Mouse (Mus musculus) lung, embryonic 16.5 days (tissue): ENCODE results near the gene Pdcd4. TPM values are rescaled to one million over a fixed set of nuclear protein-coding genes. Genes with fewer than 3 reads are reported as not detected.
"Not testable (repeated sequence)": the region's sequence is repeated elsewhere in the genome, so short reads cannot be mapped to it uniquely, and the experiment has no call there.

Experiments used
- ATAC-seq: fragments of 200-750 bp; cut with Nextera tagmentation; 2 replicates; pipeline ENCODE4 v1.8.0; 2017; ENCODE audit warnings: low read depth, mild to moderate bottlenecking, moderate library complexity
- H3K27ac ChIP-seq: fragments of 300-500 bp; sonication (generic); 2 replicates; pipeline ENCODE4 v1.5.1; 2014; ENCODE audit warnings: mild to moderate bottlenecking, control low read depth, low read length
- H3K27me3 ChIP-seq: fragments of 300-500 bp; sonication (generic); 2 replicates; pipeline ENCODE4 v1.6.1; 2014; ENCODE audit warnings: low read depth, low read length, mixed read lengths; ENCODE audit not compliant: control insufficient read depth, insufficient read depth
- H3K36me3 ChIP-seq: fragments of 300-500 bp; sonication (generic); 2 replicates; pipeline ENCODE4 v1.6.1; 2014; ENCODE audit warnings: low read length; ENCODE audit not compliant: control insufficient read depth, insufficient read depth
- H3K4me1 ChIP-seq: fragments of 300-500 bp; sonication (generic); replicated peaks from 2 replicates; pipeline ENCODE4 v1.6.1; 2014; ENCODE audit warnings: low read length, mixed read lengths; ENCODE audit not compliant: control insufficient read depth, insufficient read depth
- H3K4me2 ChIP-seq: fragments of 300-500 bp; sonication (generic); 2 replicates; pipeline ENCODE4 v1.6.1; 2014; ENCODE audit warnings: low read depth, low read length, control low read depth
- H3K4me3 ChIP-seq: fragments of 300-500 bp; sonication (generic); 2 replicates; pipeline ENCODE4 v1.5.1; 2014; ENCODE audit warnings: mild to moderate bottlenecking, low read length, control low read depth
- H3K9ac ChIP-seq: fragments of 300-500 bp; sonication (generic); 2 replicates; pipeline ENCODE4 v1.6.1; 2014; ENCODE audit warnings: low read length, control low read depth
- H3K9me3 ChIP-seq: fragments of 300-500 bp; sonication (generic); 2 replicates; pipeline ENCODE4 v1.6.1; 2016; ENCODE audit warnings: low read length; ENCODE audit not compliant: control insufficient read depth
- WGBS: fragments of 180-500 bp; shearing (Covaris S2); extraction: QIAGEN DNeasy Blood & Tissue Kit; methylation state at CpG from one replicate; pipeline ENCODE4 v1.1.7; 2014; 5-methylcytosine and 5-hydroxymethylcytosine counted together
- polyA plus RNA-seq: library from polyadenylated mRNA; unstranded; fragments of >200 nt; fragmentation: Nextera tagmentation; extraction: Ambion mirVana; gene quantifications from 2 replicates; pipeline ENCODE4 v1.2.1, GENCODE M21; 2015

Pdcd4 gene
- polyA plus RNA-seq, 1 experiment from 2014 or later: 112 TPM

DNA sequence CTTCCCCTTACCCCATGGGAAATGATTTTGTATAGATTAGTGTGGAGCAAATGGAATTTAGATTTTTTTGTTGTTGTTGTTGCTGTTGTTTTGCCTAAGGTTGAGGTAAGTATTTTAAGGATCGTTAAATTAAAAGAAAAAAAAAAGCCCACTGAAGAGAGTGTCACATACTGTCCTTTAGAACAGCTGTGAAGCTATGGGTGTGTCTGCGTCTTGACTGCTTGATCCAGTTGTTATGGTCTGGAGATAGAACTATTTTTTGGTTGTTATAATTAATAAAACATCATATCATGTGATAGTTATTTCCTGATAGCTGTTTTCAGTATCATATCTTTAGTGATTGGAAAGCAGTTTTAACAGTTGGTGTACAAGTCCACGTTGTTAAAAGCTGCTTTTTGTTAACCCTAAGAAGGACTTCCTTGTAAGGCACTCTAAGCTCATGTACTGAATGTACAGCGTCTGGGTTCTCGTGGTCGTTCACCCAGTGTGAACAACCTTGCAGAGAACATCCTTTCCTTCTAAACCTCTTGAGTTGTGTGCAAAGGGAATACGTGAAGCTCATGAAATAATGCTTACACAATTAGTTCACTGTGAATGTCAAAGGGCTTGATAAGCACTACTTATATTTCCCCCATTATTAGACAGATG is 12.9 kb downstream of the Pdcd4 start:
- peaks cover 8% of the 10 kb centered on the region for H3K36me3 ChIP-seq
- H3K4me1 ChIP-seq: peaks cover 17% of the 10 kb centered on the region
- no peak overlapping the region for H3K27ac ChIP-seq
- H3K9me3 ChIP-seq: no peaks in the 10 kb centered on the region
- no peak for ATAC-seq
- peak overlapping the region; percentile 98 for H3K4me3 ChIP-seq
- H3K27me3 ChIP-seq: no peaks in the 10 kb centered on the region
- peak overlapping the region; percentile 50; the same call in 1 of the 2 replicates for H3K9ac ChIP-seq
- 41% methylated on average over 7 of the region's 7 CpGs for WGBS
- H3K4me2 ChIP-seq: peak overlapping the region; percentile 76

DNA sequence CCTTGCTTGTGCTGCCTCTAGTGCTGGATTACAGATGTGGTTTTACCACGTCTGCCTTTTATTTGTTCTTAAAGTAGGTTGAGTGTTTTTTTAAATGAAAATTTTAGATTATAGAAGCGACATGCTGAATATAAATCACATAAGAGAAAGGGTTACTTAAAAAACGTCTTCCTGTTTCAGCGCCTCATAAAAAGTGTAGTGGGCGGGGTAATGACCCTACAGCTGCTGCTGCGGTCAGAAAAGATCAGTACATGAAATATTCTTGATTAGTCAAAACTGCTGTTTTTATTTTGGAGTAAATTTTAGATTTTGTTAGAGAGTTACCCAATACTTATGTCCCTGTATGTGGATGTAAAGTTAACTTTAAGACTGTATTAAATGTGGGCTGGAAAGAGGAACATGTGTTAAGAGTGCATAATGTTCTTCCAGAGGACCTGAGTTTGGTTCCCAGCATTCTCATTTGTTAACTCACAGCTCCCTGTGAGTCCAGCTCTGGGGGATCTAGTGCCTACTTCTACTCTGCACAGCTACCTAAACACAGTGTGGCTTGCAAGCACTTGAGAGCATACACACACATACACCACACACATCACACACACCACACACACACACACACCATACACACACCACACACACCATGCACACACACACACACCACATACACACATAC is 14.1 kb downstream of the Pdcd4 start:
- Histone ChIP-seq H3K27me3 (no peaks in the 10 kb centered on the region), H3K9ac (no peak overlapping the region), H3K4me2 (peak overlapping the region; percentile 47), H3K27ac (no peak overlapping the region), H3K9me3 (no peaks in the 10 kb centered on the region), H3K4me3 (peak overlapping the region; percentile 23; the same call in 1 of the 2 replicates), H3K36me3 (peaks cover 12% of the 10 kb centered on the region), H3K4me1 (peaks cover 17% of the 10 kb centered on the region)
- no peak for ATAC-seq
- WGBS: 27% methylated on average over 6 of the region's 6 CpGs

- H3K27ac ChIP-seq, H3K4me3 ChIP-seq, H3K9me3 ChIP-seq, H3K27me3 ChIP-seq, H3K9ac ChIP-seq, ATAC-seq, H3K4me2 ChIP-seq: not testable (repeated sequence)
- Histone ChIP-seq H3K36me3 (peaks cover 15% of the 10 kb centered on the region), H3K4me1 (peaks cover 16% of the 10 kb centered on the region)
Measured at GRCm38 (mm10) chr19:53906703-53907070, 14.7 kb downstream of the Pdcd4 start.

DNA sequence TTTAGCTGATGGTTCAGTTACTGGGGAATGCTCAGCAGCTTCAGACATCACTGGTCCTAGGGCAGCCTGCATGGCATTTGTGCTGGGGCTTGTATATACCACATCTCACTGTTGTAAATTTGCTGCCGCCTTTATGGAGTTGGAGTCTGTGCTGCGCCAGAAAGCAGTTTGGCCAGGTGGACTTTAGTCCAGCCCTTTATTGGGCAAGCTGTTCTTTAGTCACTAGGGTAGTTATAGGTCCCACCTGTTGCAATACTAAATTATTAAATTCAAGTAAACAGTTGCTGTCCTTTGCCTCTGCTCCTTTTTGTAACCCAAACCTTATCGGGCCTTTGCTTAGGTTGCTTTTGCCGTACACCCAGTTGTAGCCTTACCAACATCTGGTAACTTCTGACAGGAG is 22.9 kb downstream of the Pdcd4 start:
- H3K4me1 ChIP-seq: no peaks in the 10 kb centered on the region
- over 99% methylated on average over 4 of the region's 4 CpGs for WGBS
- no peak overlapping the region for H3K4me2 ChIP-seq
- H3K9me3 ChIP-seq: no peaks in the 10 kb centered on the region
- peaks cover 56% of the 10 kb centered on the region for H3K36me3 ChIP-seq
- no peak overlapping the region for H3K9ac ChIP-seq
- no peaks in the 10 kb centered on the region for H3K27me3 ChIP-seq
- ATAC-seq: no peak
- H3K27ac ChIP-seq: no peak overlapping the region
- no peak overlapping the region for H3K4me3 ChIP-seq

GRCm38 (mm10) chr19:53919541-53919940 is 27.5 kb downstream of the Pdcd4 start:
- H3K9me3 ChIP-seq: no peaks in the 10 kb centered on the region
- no peaks in the 10 kb centered on the region for H3K27me3 ChIP-seq
- H3K36me3 ChIP-seq: peaks cover 53% of the 10 kb centered on the region
- H3K4me2 ChIP-seq: no peak overlapping the region
- no peak overlapping the region for H3K4me3 ChIP-seq
- H3K4me1 ChIP-seq: no peaks in the 10 kb centered on the region
- H3K9ac ChIP-seq: no peak overlapping the region
- no peak for ATAC-seq
- WGBS: 84% methylated on average over 10 of the region's 10 CpGs
- H3K27ac ChIP-seq: no peak overlapping the region

DNA sequence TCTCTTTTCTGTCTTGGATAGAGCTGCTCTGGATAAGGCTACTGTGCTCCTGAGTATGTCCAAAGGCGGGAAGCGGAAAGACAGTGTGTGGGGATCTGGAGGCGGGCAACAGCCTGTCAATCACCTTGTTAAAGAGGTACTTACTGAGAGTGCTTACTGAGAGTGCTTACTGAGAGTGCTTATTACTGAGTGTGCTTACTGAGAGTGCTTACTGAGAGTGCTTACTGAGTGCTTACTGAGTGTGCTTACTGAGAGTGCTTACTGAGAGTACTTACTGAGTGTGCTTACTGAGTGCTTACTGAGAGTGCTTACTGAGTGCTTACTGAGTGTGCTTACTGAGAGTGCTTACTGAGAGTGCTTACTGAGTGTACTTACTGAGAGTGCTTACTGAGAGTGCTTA is 30.0 kb downstream of the Pdcd4 start:
- peaks cover 50% of the 10 kb centered on the region for H3K36me3 ChIP-seq
- WGBS: 80% methylated on average over 3 of the region's 3 CpGs

DNA sequence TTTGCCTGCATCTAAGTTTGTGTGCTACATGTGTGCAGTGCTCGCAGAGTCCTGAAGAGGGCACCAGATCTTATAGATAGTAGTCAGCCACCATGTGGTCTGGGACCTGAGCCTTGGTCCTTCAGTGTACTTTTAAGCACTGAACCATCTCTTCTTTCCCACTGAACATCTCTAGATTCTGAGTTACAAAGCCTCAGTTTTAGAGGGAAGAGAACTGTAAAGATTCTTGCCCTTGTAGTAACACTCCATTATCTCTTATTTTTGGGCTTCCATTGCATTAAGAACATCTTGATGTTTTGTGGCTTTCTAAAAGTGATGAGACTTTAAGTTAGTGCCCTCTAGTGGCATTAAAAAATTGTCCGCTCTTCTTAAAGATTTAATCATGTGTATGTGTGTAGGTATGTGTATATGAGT is 33.3 kb downstream of the Pdcd4 start:
- Histone ChIP-seq H3K27me3 (no peaks in the 10 kb centered on the region), H3K9ac (no peak overlapping the region), H3K27ac (no peak overlapping the region), H3K4me1 (no peaks in the 10 kb centered on the region), H3K36me3 (peaks cover 46% of the 10 kb centered on the region), H3K9me3 (peaks cover 4% of the 10 kb centered on the region; the same call in 1 of the 2 replicates), H3K4me2 (no peak overlapping the region), H3K4me3 (no peak overlapping the region)
- no peak for ATAC-seq
- 85% methylated on average over 2 of the region's 2 CpGs for WGBS

More for the DNA sequence above, 30.0 kb downstream of the Pdcd4 start:
- H3K4me3 ChIP-seq, H3K9me3 ChIP-seq, H3K27me3 ChIP-seq, H3K27ac ChIP-seq, H3K4me2 ChIP-seq, ATAC-seq, H3K9ac ChIP-seq, H3K4me1 ChIP-seq: not testable (repeated sequence)

GRCm38 (mm10) chr19:53926705-53927104 is 34.7 kb downstream of the Pdcd4 start:
- 89% methylated on average over 1 of the region's 1 CpGs for WGBS

DNA sequence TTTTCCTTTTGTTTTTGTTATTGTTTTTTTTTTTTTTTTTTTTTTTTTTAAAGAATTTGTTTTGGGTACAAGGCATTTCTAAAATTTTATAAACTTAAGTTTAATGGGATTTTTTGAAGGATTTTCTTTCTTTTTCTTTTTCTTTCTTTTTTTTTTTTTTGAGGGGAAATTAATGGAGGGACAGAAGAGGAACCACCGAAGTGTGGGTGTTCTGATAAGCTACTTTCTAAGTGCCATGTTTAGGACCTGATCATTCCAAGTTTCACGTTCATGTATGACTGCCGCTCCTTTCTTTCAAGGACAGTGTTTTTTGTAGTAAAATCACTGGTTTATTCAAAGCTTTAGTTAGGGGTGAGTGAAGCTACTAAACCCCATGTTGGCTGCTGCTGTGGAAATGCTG is 37.2 kb downstream of the Pdcd4 start:
- Histone ChIP-seq H3K36me3 (peaks cover 34% of the 10 kb centered on the region), H3K9me3 (peaks cover 4% of the 10 kb centered on the region; the same call in 1 of the 2 replicates), H3K27ac (no peak overlapping the region), H3K4me1 (no peaks in the 10 kb centered on the region), H3K4me2 (no peak overlapping the region), H3K4me3 (no peak overlapping the region), H3K9ac (no peak overlapping the region), H3K27me3 (no peaks in the 10 kb centered on the region)
- 94% methylated on average over 3 of the region's 3 CpGs for WGBS
- no peak for ATAC-seq

More at GRCm38 (mm10) chr19:53926705-53927104, 34.7 kb downstream of the Pdcd4 start:
- H3K4me3 ChIP-seq: no peak overlapping the region
- no peak overlapping the region for H3K9ac ChIP-seq
- H3K4me2 ChIP-seq: no peak overlapping the region
- no peaks in the 10 kb centered on the region for H3K4me1 ChIP-seq
- H3K36me3 ChIP-seq: peaks cover 47% of the 10 kb centered on the region
- no peak for ATAC-seq
- H3K9me3 ChIP-seq: peaks cover 4% of the 10 kb centered on the region; the same call in 1 of the 2 replicates
- H3K27ac ChIP-seq: no peak overlapping the region
- no peaks in the 10 kb centered on the region for H3K27me3 ChIP-seq
